Mouse (Mus musculus): ENCODE measurements at regions not wholly inside any gene's neighbourhood (a gene's known extent, or its start where the extent isn't known, plus 50 kb on each side); places are given as distances from the start of the nearest gene placed in this dataset.

- no peak overlapping the region for H3K4me2 ChIP-seq (ENCODE audit: low read depth)
- TF ChIP-seq CTCF (IDR thresholded peaks at IDR 0.05; ENCODE audit: low read depth): no peak
- TF ChIP-seq EP300 (IDR thresholded peaks at IDR 0.05; ENCODE audit: low read depth): no peak
- DNase-seq (ENCODE audit: low read depth in 3 of 3, low spot score in 3 of 3) (no peak), ATAC-seq (ENCODE audit: insufficient read depth) (no peak)
- no peaks in the 10 kb centered on the region for H3K9me3 ChIP-seq (ENCODE audit: control insufficient read depth, low read length)
- H3K4me1 ChIP-seq (replicated peaks; ENCODE audit: control insufficient read depth in 2 of 2, insufficient read depth in 2 of 2, low read length in 1 of 2): no peaks in the 10 kb centered on the region
- WGBS (ENCODE audit: insufficient replicate concordance): 51% methylated on average over 9 of the region's 9 CpGs
- H3K36me3 ChIP-seq (replicated peaks; ENCODE audit: control insufficient read depth, insufficient read depth, low read depth): no peaks in the 10 kb centered on the region
- H3K4me3 ChIP-seq (ENCODE audit: insufficient read depth in 1 of 2, low read depth in 2 of 2, low read length in 2 of 2): no peak overlapping the region
- H3K27me3 ChIP-seq (ENCODE audit: control insufficient read depth, insufficient read depth, low read length): no peaks in the 10 kb centered on the region
- H3K27ac ChIP-seq: no peak overlapping the region
- no peak overlapping the region for H3K9ac ChIP-seq (replicated peaks)
These were observed 206.9 kb upstream of the Gm15217 start for GRCm38 (mm10) chr14:46172181-46172874.

- Histone ChIP-seq H3K4me2 (ENCODE audit: low read depth) (no peak overlapping the region), H3K27ac (no peak overlapping the region), H3K4me3 (ENCODE audit: insufficient read depth in 1 of 2, low read depth in 2 of 2, low read length in 2 of 2) (no peak overlapping the region), H3K9ac (replicated peaks) (no peak overlapping the region), H3K36me3 (replicated peaks; ENCODE audit: control insufficient read depth, insufficient read depth, low read depth) (no peaks in the 10 kb centered on the region), H3K9me3 (ENCODE audit: control insufficient read depth, low read length) (no peaks in the 10 kb centered on the region), H3K4me1 (replicated peaks; ENCODE audit: control insufficient read depth in 2 of 2, insufficient read depth in 2 of 2, low read length in 1 of 2) (no peaks in the 10 kb centered on the region), H3K27me3 (ENCODE audit: control insufficient read depth, insufficient read depth, low read length) (no peaks in the 10 kb centered on the region)
- ATAC-seq (ENCODE audit: insufficient read depth) (no peak), DNase-seq (ENCODE audit: low read depth in 3 of 3, low spot score in 3 of 3) (no peak)
- TF ChIP-seq EP300 (IDR thresholded peaks at IDR 0.05; ENCODE audit: low read depth): no peak
- no peak for TF ChIP-seq CTCF (IDR thresholded peaks at IDR 0.05; ENCODE audit: low read depth)
- 29% methylated on average over 6 of the region's 6 CpGs for WGBS (ENCODE audit: insufficient replicate concordance)
These were observed 206.3 kb upstream of the Gm15217 start for GRCm38 (mm10) chr14:46172875-46173324.

- TF ChIP-seq EP300 (IDR thresholded peaks at IDR 0.05; ENCODE audit: low read depth) (no peak), CTCF (IDR thresholded peaks at IDR 0.05; ENCODE audit: low read depth) (no peak)
- no peak overlapping the region for H3K4me2 ChIP-seq (ENCODE audit: low read depth)
- H3K4me1 ChIP-seq (replicated peaks; ENCODE audit: control insufficient read depth in 2 of 2, insufficient read depth in 2 of 2, low read length in 1 of 2): no peaks in the 10 kb centered on the region
- H3K27ac ChIP-seq: no peak overlapping the region
- no peaks in the 10 kb centered on the region for H3K9me3 ChIP-seq (ENCODE audit: control insufficient read depth, low read length)
- 30% methylated on average over 5 of the region's 5 CpGs for WGBS (ENCODE audit: insufficient replicate concordance)
- H3K9ac ChIP-seq (replicated peaks): no peak overlapping the region
- no peaks in the 10 kb centered on the region for H3K27me3 ChIP-seq (ENCODE audit: control insufficient read depth, insufficient read depth, low read length)
- no peak overlapping the region for H3K4me3 ChIP-seq (ENCODE audit: insufficient read depth in 1 of 2, low read depth in 2 of 2, low read length in 2 of 2)
- no peaks in the 10 kb centered on the region for H3K36me3 ChIP-seq (replicated peaks; ENCODE audit: control insufficient read depth, insufficient read depth, low read depth)
- ATAC-seq (ENCODE audit: insufficient read depth) (no peak), DNase-seq (ENCODE audit: low read depth in 3 of 3, low spot score in 3 of 3) (no peak)
These were observed 204.8 kb upstream of the Gm15217 start for GRCm38 (mm10) chr14:46174386-46174785.

GRCm38 (mm10) chr14:46175291-46176216, 203.7 kb upstream of the Gm15217 start:
- Histone ChIP-seq H3K9ac (replicated peaks) (no peak overlapping the region), H3K36me3 (replicated peaks; ENCODE audit: control insufficient read depth, insufficient read depth, low read depth) (no peaks in the 10 kb centered on the region), H3K27me3 (ENCODE audit: control insufficient read depth, insufficient read depth, low read length) (no peaks in the 10 kb centered on the region), H3K27ac (no peak overlapping the region), H3K9me3 (ENCODE audit: control insufficient read depth, low read length) (no peaks in the 10 kb centered on the region), H3K4me2 (ENCODE audit: low read depth) (no peak overlapping the region), H3K4me1 (replicated peaks; ENCODE audit: control insufficient read depth in 2 of 2, insufficient read depth in 2 of 2, low read length in 1 of 2) (no peaks in the 10 kb centered on the region), H3K4me3 (ENCODE audit: insufficient read depth in 1 of 2, low read depth in 2 of 2, low read length in 2 of 2) (no peak overlapping the region)
- TF ChIP-seq CTCF (IDR thresholded peaks at IDR 0.05; ENCODE audit: low read depth): no peak
- no peak for TF ChIP-seq EP300 (IDR thresholded peaks at IDR 0.05; ENCODE audit: low read depth)
- WGBS (ENCODE audit: insufficient replicate concordance): 60% methylated on average over 15 of the region's 15 CpGs
- DNase-seq (ENCODE audit: low read depth in 3 of 3, low spot score in 3 of 3) (no peak), ATAC-seq (ENCODE audit: insufficient read depth) (no peak)

GRCm38 (mm10) chr14:46179024-46179423, 200.2 kb upstream of the Gm15217 start:
- TF ChIP-seq CTCF (IDR thresholded peaks at IDR 0.05; ENCODE audit: low read depth) (no peak), EP300 (IDR thresholded peaks at IDR 0.05; ENCODE audit: low read depth) (no peak)
- no peaks in the 10 kb centered on the region for H3K27me3 ChIP-seq (ENCODE audit: control insufficient read depth, insufficient read depth, low read length)
- ATAC-seq (ENCODE audit: insufficient read depth): no peak

More at GRCm38 (mm10) chr14:46179024-46179423, 200.2 kb upstream of the Gm15217 start:
- Histone ChIP-seq H3K27ac (no peak overlapping the region), H3K4me3 (ENCODE audit: insufficient read depth in 1 of 2, low read depth in 2 of 2, low read length in 2 of 2) (no peak overlapping the region), H3K4me1 (replicated peaks; ENCODE audit: control insufficient read depth in 2 of 2, insufficient read depth in 2 of 2, low read length in 1 of 2) (no peaks in the 10 kb centered on the region), H3K36me3 (replicated peaks; ENCODE audit: control insufficient read depth, insufficient read depth, low read depth) (no peaks in the 10 kb centered on the region), H3K9me3 (ENCODE audit: control insufficient read depth, low read length) (no peaks in the 10 kb centered on the region), H3K9ac (replicated peaks) (no peak overlapping the region), H3K4me2 (ENCODE audit: low read depth) (no peak overlapping the region)
- 14% methylated on average over 1 of the region's 1 CpGs for WGBS (ENCODE audit: insufficient replicate concordance)
- DNase-seq (ENCODE audit: low read depth in 3 of 3, low spot score in 3 of 3): no peak
